Mouse (Mus musculus): ENCODE data around the gene Gm16253. TPM values are rescaled to one million over a fixed set of nuclear protein-coding genes. Genes with fewer than 3 reads are reported as not detected.

The Gm16253 gene
- total and polyA plus RNA-seq, 3 experiments = 1.4 TPM; not detected in 2

DNA sequence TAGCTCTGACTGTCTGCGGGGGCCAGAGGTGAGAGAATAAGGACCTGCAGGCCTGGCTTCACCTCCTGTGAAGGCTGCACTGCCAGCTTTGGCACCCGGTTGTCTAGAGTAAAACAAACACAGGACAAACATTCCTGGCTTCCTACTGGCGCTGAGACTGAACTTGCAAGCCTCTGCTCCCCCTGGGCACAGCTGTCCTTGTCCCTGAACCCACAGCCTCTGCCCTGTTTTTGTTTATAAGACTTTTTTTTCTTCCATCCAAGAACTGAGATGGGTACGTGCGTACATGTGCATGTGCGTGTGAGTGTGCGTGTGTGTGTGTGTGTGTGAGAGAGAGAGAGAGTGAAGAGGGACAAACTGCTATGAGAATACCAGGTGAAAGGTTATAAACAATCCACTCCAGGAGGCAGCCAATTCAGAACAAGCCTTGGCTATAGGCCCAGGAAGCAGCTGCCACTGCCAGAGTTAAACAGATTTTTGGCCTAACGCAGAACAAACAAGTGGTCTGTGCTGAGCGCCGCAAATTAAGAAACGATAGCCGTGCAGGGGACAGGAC, 21.7 kb upstream of the Gm16253 start:
- Histone ChIP-seq H3K4me1 (ENCODE audit: control insufficient read depth in 1 of 2, insufficient read depth in 2 of 2, low read length in 2 of 2) (peaks cover 23 to 34% of the 10 kb centered on the region in 2 experiments), H3K9me3 (replicated peaks; ENCODE audit: insufficient read depth, low read length) (no peaks in the 10 kb centered on the region), H3K4me3 (ENCODE audit: control insufficient read depth in 1 of 2, insufficient read depth in 1 of 2, low read depth in 2 of 2, low read length in 2 of 2) (no peak overlapping the region), H3K27ac (ENCODE audit: control insufficient read depth, low read depth, low read length) (peak overlapping the region; percentile 10; the same call in 1 of the 2 replicates), H3K36me3 (ENCODE audit: control insufficient read depth in 1 of 2, insufficient read depth in 2 of 2, low read length in 2 of 2) (peaks cover 5 to 36% of the 10 kb centered on the region in 2 experiments), H3K79me2 (ENCODE audit: control insufficient read depth, insufficient read depth, low read length, poor library complexity) (peaks cover 28% of the 10 kb centered on the region), H3K27me3 (ENCODE audit: control insufficient read depth in 1 of 2, insufficient read depth in 2 of 2, low read length in 2 of 2) (no peaks in the 10 kb centered on the region), H3K9ac (ENCODE audit: control insufficient read depth, low read depth, low read length, poor library complexity, severe bottlenecking) (no peak overlapping the region)
- TF ChIP-seq ETS1 (IDR thresholded peaks at IDR 0.05; ENCODE audit: low read depth, low read length) (no peak), BHLHE40 (IDR thresholded peaks at IDR 0.05; ENCODE audit: borderline replicate concordance, low read depth, low read length) (no peak), JUND (IDR thresholded peaks at IDR 0.05; ENCODE audit: low read depth, low read length) (no peak), USF1 (IDR thresholded peaks at IDR 0.05; ENCODE audit: low read depth, low read length) (no peak), POLR2AphosphoS2 (IDR thresholded peaks at IDR 0.05; ENCODE audit: low read length) (no peak)
- DNase-seq (ENCODE audit: low read depth, low spot score) = no peak

DNA sequence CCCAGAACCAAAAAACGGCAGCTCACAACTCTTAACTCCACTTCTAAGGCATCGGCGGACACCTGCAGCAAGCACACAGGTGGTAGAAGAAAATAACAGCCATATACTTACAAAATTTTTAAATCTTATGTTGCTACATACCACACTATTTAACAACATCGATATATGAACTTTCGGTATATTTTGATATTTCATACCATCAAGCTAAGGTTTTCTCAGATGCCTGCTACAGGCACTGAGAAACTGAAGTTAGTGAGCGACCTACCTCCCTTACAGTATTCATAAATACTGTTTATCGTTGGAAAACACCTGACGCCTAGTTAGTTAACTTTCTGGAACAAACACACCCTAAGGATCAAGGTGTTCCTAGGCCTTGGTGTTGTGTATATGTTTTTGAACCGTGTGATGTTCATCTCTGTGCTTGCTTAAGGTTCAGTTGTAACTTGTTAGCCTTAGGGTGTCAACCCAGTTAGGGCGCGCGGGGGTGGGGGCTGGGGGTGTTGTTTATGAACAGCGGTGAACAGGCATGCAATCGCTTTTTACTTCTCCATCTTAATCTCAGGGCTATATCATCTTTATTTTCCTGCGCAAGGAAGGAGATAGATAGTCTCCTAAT, 20.7 kb upstream of the Gm16253 start:
- TF ChIP-seq TAL1 (IDR thresholded peaks at IDR 0.05; ENCODE audit: low read length) (peak; percentile 53), MEF2A (IDR thresholded peaks at IDR 0.05; ENCODE audit: extremely low read depth, insufficient replicate concordance, low read depth, low read length, poor library complexity, severe bottlenecking) (no peak)
- DNase-seq (ENCODE audit: low read depth, low spot score) = peak; percentile 83
- peak overlapping the region; percentile 50 for H3K9ac ChIP-seq (ENCODE audit: control insufficient read depth, low read depth, low read length, poor library complexity, severe bottlenecking)
- peaks cover 11 to 46% of the 10 kb centered on the region in 2 experiments for H3K36me3 ChIP-seq (ENCODE audit: control insufficient read depth in 1 of 2, insufficient read depth in 2 of 2, low read length in 2 of 2)
- peaks cover 38% of the 10 kb centered on the region for H3K79me2 ChIP-seq (ENCODE audit: control insufficient read depth, insufficient read depth, low read length, poor library complexity)
- no peaks in the 10 kb centered on the region for H3K9me3 ChIP-seq (replicated peaks; ENCODE audit: insufficient read depth, low read length)
- peaks cover 23 to 41% of the 10 kb centered on the region in 2 experiments for H3K4me1 ChIP-seq (ENCODE audit: control insufficient read depth in 1 of 2, insufficient read depth in 2 of 2, low read length in 2 of 2)
- H3K27me3 ChIP-seq (ENCODE audit: control insufficient read depth in 1 of 2, insufficient read depth in 2 of 2, low read length in 2 of 2) = no peaks in the 10 kb centered on the region
- peak overlapping the region; percentile 3 to 19 for H3K4me3 ChIP-seq (ENCODE audit: control insufficient read depth in 1 of 2, insufficient read depth in 1 of 2, low read depth in 2 of 2, low read length in 2 of 2)
- H3K27ac ChIP-seq (ENCODE audit: control insufficient read depth, low read depth, low read length) = peak overlapping the region; percentile 80

DNA sequence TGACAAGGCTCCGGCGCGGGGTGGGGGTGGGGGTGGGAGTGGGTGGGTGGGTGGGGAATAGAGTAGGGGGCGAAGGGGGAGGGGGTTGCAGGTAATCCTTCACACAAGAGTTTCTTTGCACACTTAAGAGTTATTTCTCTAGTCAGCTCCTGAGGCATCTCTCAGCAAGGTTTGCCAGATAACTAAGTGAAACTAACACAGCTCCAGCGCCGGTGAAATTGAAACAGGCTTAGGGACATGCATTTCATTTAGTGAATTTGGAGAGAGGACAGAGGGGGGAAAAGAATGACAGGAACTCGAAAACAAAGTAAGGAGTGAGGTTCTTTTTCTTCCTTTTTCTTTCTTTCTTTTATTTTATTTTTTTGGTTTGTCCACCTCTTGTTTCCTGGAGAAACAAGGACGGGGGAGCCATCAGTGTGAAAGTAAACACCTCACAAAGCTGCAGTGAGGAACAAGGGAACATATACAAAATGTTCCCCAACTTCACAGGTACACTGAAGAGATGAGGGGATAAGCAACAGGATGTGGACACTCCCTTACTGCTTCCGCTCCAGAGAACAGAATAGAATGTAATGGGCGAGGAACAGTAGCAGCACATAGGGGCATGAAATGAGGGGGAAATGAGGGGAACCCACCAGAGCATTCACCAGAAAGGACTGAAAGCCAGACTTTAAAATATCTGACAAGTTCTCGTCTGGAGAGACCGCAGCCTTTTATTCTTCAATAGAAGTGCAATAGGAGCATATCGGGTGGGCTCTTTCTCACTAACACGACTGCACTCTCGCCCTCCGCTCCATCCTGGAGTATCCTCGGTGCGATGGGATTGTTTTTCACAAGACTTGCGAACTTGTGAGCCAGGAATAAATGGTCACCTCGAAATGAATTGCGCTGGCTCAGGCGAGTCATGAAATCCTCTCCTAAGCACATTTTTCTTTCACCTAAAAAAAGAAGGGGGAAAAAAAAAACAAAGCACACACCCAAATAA, 19.8 kb upstream of the Gm16253 start:
- peaks cover 17 to 39% of the 10 kb centered on the region in 2 experiments for H3K4me1 ChIP-seq (ENCODE audit: control insufficient read depth in 1 of 2, insufficient read depth in 2 of 2, low read length in 2 of 2)
- H3K9ac ChIP-seq (ENCODE audit: control insufficient read depth, low read depth, low read length, poor library complexity, severe bottlenecking) = peak overlapping the region; percentile 86
- peaks cover 11 to 44% of the 10 kb centered on the region in 2 experiments for H3K36me3 ChIP-seq (ENCODE audit: control insufficient read depth in 1 of 2, insufficient read depth in 2 of 2, low read length in 2 of 2)
- H3K27me3 ChIP-seq (ENCODE audit: control insufficient read depth in 1 of 2, insufficient read depth in 2 of 2, low read length in 2 of 2) = no peaks in the 10 kb centered on the region
- peaks cover 45% of the 10 kb centered on the region for H3K79me2 ChIP-seq (ENCODE audit: control insufficient read depth, insufficient read depth, low read length, poor library complexity)
- H3K27ac ChIP-seq (ENCODE audit: control insufficient read depth, low read depth, low read length) = peak overlapping the region; percentile 98
- peak; percentile 92 for DNase-seq (ENCODE audit: low read depth, low spot score)
- no peaks in the 10 kb centered on the region for H3K9me3 ChIP-seq (replicated peaks; ENCODE audit: insufficient read depth, low read length)
- H3K4me3 ChIP-seq (ENCODE audit: control insufficient read depth in 1 of 2, insufficient read depth in 1 of 2, low read depth in 2 of 2, low read length in 2 of 2) = peak overlapping the region; percentile 34 to 68
- TF ChIP-seq USF2 (IDR thresholded peaks at IDR 0.05; ENCODE audit: borderline replicate concordance in 1 of 2, insufficient read depth in 1 of 2, low read depth in 1 of 2, low read length in 2 of 2) (no peak), EP300 (IDR thresholded peaks at IDR 0.05; ENCODE audit: low read depth in 1 of 2, low read length in 2 of 2) (no peak), GABPA (IDR thresholded peaks at IDR 0.05; ENCODE audit: low read depth, low read length) (no peak), POLR2AphosphoS5 (IDR thresholded peaks at IDR 0.05; ENCODE audit: borderline replicate concordance, low read depth, low read length) (0 out of 2 replicates have a peak, but pooled peaks have one; percentile 75), TBP (IDR thresholded peaks at IDR 0.05; ENCODE audit: low read depth, low read length) (no peak), CHD2 (IDR thresholded peaks at IDR 0.05; ENCODE audit: low read length) (no peak), RCOR1 (IDR thresholded peaks at IDR 0.05; ENCODE audit: low read depth, low read length) (no peak)

Data from MEL (cell line).